Mouse (Mus musculus) liver, embryonic 12.5 days (tissue): ENCODE measurements around the gene Ikbke. TPM values are rescaled to one million over a fixed set of nuclear protein-coding genes. Genes with fewer than 3 reads are reported as not detected.

Experiments
- ATAC-seq: fragments of 200-750 bp; cut with Nextera tagmentation; 2 replicates; pipeline ENCODE4 v1.8.0; 2017; ENCODE audit warnings: moderate number of reproducible peaks, mild to moderate bottlenecking, moderate library complexity
- H3K27ac ChIP-seq: fragments of 300-500 bp; sonication (generic); 2 replicates; pipeline ENCODE4 v1.5.1; 2016; ENCODE audit warnings: mild to moderate bottlenecking
- H3K27me3 ChIP-seq: fragments of 300-500 bp; sonication (generic); replicated peaks from 2 replicates; pipeline ENCODE4 v1.6.1; 2016; ENCODE audit warnings: mild to moderate bottlenecking, moderate library complexity
- H3K36me3 ChIP-seq: fragments of 300-500 bp; sonication (generic); 2 replicates; pipeline ENCODE4 v1.6.1; 2016; ENCODE audit warnings: mild to moderate bottlenecking, moderate library complexity
- H3K4me1 ChIP-seq: fragments of 300-500 bp; sonication (generic); 2 replicates; pipeline ENCODE4 v1.6.1; 2016
- H3K4me2 ChIP-seq: fragments of 300-500 bp; sonication (generic); 2 replicates; pipeline ENCODE4 v1.6.1; 2016; ENCODE audit warnings: mild to moderate bottlenecking, moderate library complexity
- H3K4me3 ChIP-seq: fragments of 300-500 bp; sonication (generic); 2 replicates; pipeline ENCODE4 v1.5.1; 2016; ENCODE audit warnings: mild to moderate bottlenecking, moderate library complexity
- H3K9ac ChIP-seq: fragments of 300-500 bp; sonication (generic); 2 replicates; pipeline ENCODE4 v1.6.1; 2016; ENCODE audit warnings: mild to moderate bottlenecking, moderate library complexity
- H3K9me3 ChIP-seq: fragments of 300-500 bp; sonication (generic); replicated peaks from 2 replicates; pipeline ENCODE4 v1.6.1; 2016; ENCODE audit warnings: mild to moderate bottlenecking, moderate library complexity
- WGBS: fragments of 180-500 bp; shearing (Covaris S2); methylation state at CpG from one replicate; pipeline ENCODE4 v1.1.7; 2016; ENCODE audit not compliant: insufficient replicate concordance; 5-methylcytosine and 5-hydroxymethylcytosine counted together
- polyA plus RNA-seq: library from polyadenylated mRNA; unstranded; fragments of >200 nt; fragmentation: Nextera tagmentation; extraction: Ambion mirVana; gene quantifications from 2 replicates; pipeline ENCODE4 v1.2.1, GENCODE M21; 2016

Ikbke gene
- polyA plus RNA-seq, 1 experiment from 2014 or later, result 4.5 TPM

- WGBS, result 87% methylated on average over 9 of the region's 9 CpGs
- H3K9me3 ChIP-seq, result no peaks in the 10 kb centered on the region
Measured at GRCm38 (mm10) chr1:131298171-131298570, 18.8 kb upstream of the Ikbke start.

GRCm38 (mm10) chr1:131296726-131297125, 17.3 kb upstream of the Ikbke start:
- Histone ChIP-seq H3K4me3 (no peak overlapping the region), H3K9me3 (no peaks in the 10 kb centered on the region), H3K4me1 (no peaks in the 10 kb centered on the region), H3K4me2 (no peak overlapping the region), H3K9ac (no peak overlapping the region), H3K27ac (no peak overlapping the region), H3K36me3 (peaks cover 69% of the 10 kb centered on the region), H3K27me3 (no peaks in the 10 kb centered on the region)
- WGBS, result 88% methylated on average over 7 of the region's 7 CpGs
- no peak for ATAC-seq

More at GRCm38 (mm10) chr1:131298171-131298570, 18.8 kb upstream of the Ikbke start:
- H3K4me2 ChIP-seq, result no peak overlapping the region
- ATAC-seq, result no peak
- no peaks in the 10 kb centered on the region for H3K4me1 ChIP-seq
- peaks cover 56% of the 10 kb centered on the region for H3K36me3 ChIP-seq
- H3K27ac ChIP-seq, result no peak overlapping the region
- H3K9ac ChIP-seq, result no peak overlapping the region
- no peak overlapping the region for H3K4me3 ChIP-seq
- no peaks in the 10 kb centered on the region for H3K27me3 ChIP-seq

GRCm38 (mm10) chr1:131295200-131295599, 15.8 kb upstream of the Ikbke start:
- WGBS, result 82% methylated on average over 8 of the region's 8 CpGs

GRCm38 (mm10) chr1:131293922-131294250, 14.5 kb upstream of the Ikbke start:
- H3K9ac ChIP-seq, result no peak overlapping the region
- H3K4me1 ChIP-seq, result no peaks in the 10 kb centered on the region
- H3K4me2 ChIP-seq, result no peak overlapping the region
- no peaks in the 10 kb centered on the region for H3K27me3 ChIP-seq
- 86% methylated on average over 2 of the region's 2 CpGs for WGBS
- H3K27ac ChIP-seq, result no peak overlapping the region
- no peaks in the 10 kb centered on the region for H3K9me3 ChIP-seq
- peaks cover 62% of the 10 kb centered on the region for H3K36me3 ChIP-seq
- no peak for ATAC-seq
- H3K4me3 ChIP-seq, result no peak overlapping the region

More at GRCm38 (mm10) chr1:131295200-131295599, 15.8 kb upstream of the Ikbke start:
- Histone ChIP-seq H3K4me2 (no peak overlapping the region), H3K27me3 (no peaks in the 10 kb centered on the region), H3K9ac (no peak overlapping the region), H3K4me1 (no peaks in the 10 kb centered on the region), H3K27ac (no peak overlapping the region), H3K9me3 (no peaks in the 10 kb centered on the region), H3K36me3 (peaks cover 68% of the 10 kb centered on the region), H3K4me3 (no peak overlapping the region)
- ATAC-seq, result no peak

- Histone ChIP-seq H3K9me3 (no peaks in the 10 kb centered on the region), H3K9ac (no peak overlapping the region), H3K4me3 (no peak overlapping the region), H3K4me2 (no peak overlapping the region), H3K27me3 (no peaks in the 10 kb centered on the region), H3K27ac (no peak overlapping the region), H3K4me1 (no peaks in the 10 kb centered on the region), H3K36me3 (peaks cover 61% of the 10 kb centered on the region)
- no peak for ATAC-seq
- WGBS, result 73% methylated on average over 4 of the region's 4 CpGs
Measured at GRCm38 (mm10) chr1:131293221-131293921, 14.0 kb upstream of the Ikbke start.

- no peaks in the 10 kb centered on the region for H3K9me3 ChIP-seq
- H3K27me3 ChIP-seq, result no peaks in the 10 kb centered on the region
- no peaks in the 10 kb centered on the region for H3K4me1 ChIP-seq
- peaks cover 37% of the 10 kb centered on the region for H3K36me3 ChIP-seq
- H3K27ac ChIP-seq, result no peak overlapping the region
- peak; percentile 18; the same call in 1 of the 2 replicates for ATAC-seq
- no peak overlapping the region for H3K9ac ChIP-seq
- no peak overlapping the region for H3K4me2 ChIP-seq
- WGBS, result 31% methylated on average over 2 of the region's 2 CpGs
- H3K4me3 ChIP-seq, result no peak overlapping the region
Measured at GRCm38 (mm10) chr1:131290648-131291047, 11.2 kb upstream of the Ikbke start.

GRCm38 (mm10) chr1:131288938-131289337, 9.5 kb upstream of the Ikbke start:
- peaks cover 24% of the 10 kb centered on the region for H3K36me3 ChIP-seq
- H3K9me3 ChIP-seq, result no peaks in the 10 kb centered on the region
- H3K4me2 ChIP-seq, result no peak overlapping the region
- no peak for ATAC-seq
- no peak overlapping the region for H3K27ac ChIP-seq
- no peak overlapping the region for H3K9ac ChIP-seq
- H3K4me3 ChIP-seq, result no peak overlapping the region
- H3K27me3 ChIP-seq, result no peaks in the 10 kb centered on the region
- H3K4me1 ChIP-seq, result no peaks in the 10 kb centered on the region
- 77% methylated on average over 6 of the region's 6 CpGs for WGBS

- H3K4me1 ChIP-seq, result no peaks in the 10 kb centered on the region
- WGBS, result 67% methylated on average over 2 of the region's 2 CpGs
- H3K27me3 ChIP-seq, result no peaks in the 10 kb centered on the region
- H3K9me3 ChIP-seq, result no peaks in the 10 kb centered on the region
- H3K36me3 ChIP-seq, result peaks cover 12% of the 10 kb centered on the region
- no peak for ATAC-seq
- H3K4me2 ChIP-seq, result no peak overlapping the region
- H3K27ac ChIP-seq, result no peak overlapping the region
- H3K9ac ChIP-seq, result no peak overlapping the region
- no peak overlapping the region for H3K4me3 ChIP-seq
Measured at GRCm38 (mm10) chr1:131287267-131287666, 7.9 kb upstream of the Ikbke start.

- Histone ChIP-seq H3K27ac (no peak overlapping the region), H3K27me3 (no peaks in the 10 kb centered on the region), H3K4me3 (no peak overlapping the region), H3K36me3 (peaks cover 8% of the 10 kb centered on the region), H3K4me1 (no peaks in the 10 kb centered on the region), H3K4me2 (no peak overlapping the region), H3K9ac (no peak overlapping the region), H3K9me3 (no peaks in the 10 kb centered on the region)
- ATAC-seq, result no peak
- WGBS, result 49% methylated on average over 5 of the region's 5 CpGs
Measured at GRCm38 (mm10) chr1:131286803-131287202, 7.4 kb upstream of the Ikbke start.

- Histone ChIP-seq H3K27me3 (no peaks in the 10 kb centered on the region), H3K27ac (no peak overlapping the region), H3K4me2 (no peak overlapping the region), H3K4me3 (no peak overlapping the region), H3K9me3 (no peaks in the 10 kb centered on the region), H3K4me1 (0 out of 2 replicates have a peak, but pooled peaks cover 5% of the 10 kb centered on the region), H3K36me3 (peaks cover 8% of the 10 kb centered on the region), H3K9ac (no peak overlapping the region)
- no peak for ATAC-seq
- 65% methylated on average over 4 of the region's 4 CpGs for WGBS
Measured at GRCm38 (mm10) chr1:131284616-131285015, 5.2 kb upstream of the Ikbke start.

- ATAC-seq, result no peak
- H3K9me3 ChIP-seq, result no peaks in the 10 kb centered on the region
- no peak overlapping the region for H3K9ac ChIP-seq
- no peak overlapping the region for H3K4me3 ChIP-seq
- H3K27me3 ChIP-seq, result no peaks in the 10 kb centered on the region
- no peak overlapping the region for H3K27ac ChIP-seq
- peaks cover 5% of the 10 kb centered on the region for H3K36me3 ChIP-seq
- WGBS, result 68% methylated on average over 1 of the region's 1 CpGs
- no peak overlapping the region for H3K4me2 ChIP-seq
- 0 out of 2 replicates have a peak, but pooled peaks cover 10% of the 10 kb centered on the region for H3K4me1 ChIP-seq
Measured at GRCm38 (mm10) chr1:131284167-131284566, 4.8 kb upstream of the Ikbke start.

- Histone ChIP-seq H3K27me3 (no peaks in the 10 kb centered on the region), H3K27ac (no peak overlapping the region), H3K9me3 (no peaks in the 10 kb centered on the region), H3K4me1 (peaks cover 21% of the 10 kb centered on the region; the same call in 1 of the 2 replicates), H3K36me3 (no peaks in the 10 kb centered on the region), H3K4me3 (no peak overlapping the region), H3K4me2 (no peak overlapping the region), H3K9ac (no peak overlapping the region)
- 50% methylated on average over 4 of the region's 4 CpGs for WGBS
- ATAC-seq, result no peak
Measured at GRCm38 (mm10) chr1:131281731-131282130, 2.3 kb upstream of the Ikbke start.

- no peak for ATAC-seq
- Histone ChIP-seq H3K36me3 (no peaks in the 10 kb centered on the region), H3K9ac (no peak overlapping the region), H3K27me3 (no peaks in the 10 kb centered on the region), H3K4me1 (peaks cover 22% of the 10 kb centered on the region; the same call in 1 of the 2 replicates), H3K27ac (no peak overlapping the region), H3K4me3 (no peak overlapping the region), H3K4me2 (no peak overlapping the region), H3K9me3 (no peaks in the 10 kb centered on the region)
- 34% methylated on average over 3 of the region's 3 CpGs for WGBS
Measured at GRCm38 (mm10) chr1:131280280-131280679, 874 bp upstream of the Ikbke start.
